Mouse (Mus musculus): ENCODE measurements around the gene Gm38393. TPM values are rescaled to one million over a fixed set of nuclear protein-coding genes. Genes with fewer than 3 reads are reported as not detected.

Gene Gm38393
- total RNA-seq (2021): 10 to 100 TPM; 58.4 to 80.0 TPM
- long read RNA-seq, experiment 1, partial matches to known transcripts: 0 of 1 reads
- long read RNA-seq, experiment 1, other reads (novel, unspliced or antisense): 1 of 1 reads
- long read RNA-seq, experiment 2, partial matches to known transcripts: 0 of 2 reads
- long read RNA-seq, experiment 2, other reads (novel, unspliced or antisense): 2 of 2 reads

- peak; percentile 63 to 84 for DNase-seq (ENCODE audit: low spot score in 2 of 2)
Observed at GRCm38 (mm10) chr7:60004606-60005330, at the start of gene Gm38393, which contains the start of gene Snurf. Gm38393 (minus strand) TSS chr7:60005064. Snurf (minus strand) TSS chr7:60005049.

- DNase-seq (ENCODE audit: low spot score in 2 of 2): peak; percentile 49 to 60
Observed at GRCm38 (mm10) chr7:60047481-60048201, 42.8 kb upstream of the Gm38393 start.

GRCm38 (mm10) chr7:60013186-60013585 is 8.3 kb upstream of the Gm38393 start:
- no peak for DNase-seq (ENCODE audit: low spot score in 2 of 2)

GRCm38 (mm10) chr7:60007727-60008360 is 3.0 kb upstream of the Gm38393 start:
- DNase-seq (ENCODE audit: low spot score in 2 of 2): no peak

- DNase-seq (ENCODE audit: low spot score in 2 of 2): no peak
Observed at GRCm38 (mm10) chr7:60006262-60006661, 1.4 kb upstream of the Gm38393 start.

- DNase-seq (ENCODE audit: low spot score in 2 of 2): peak; percentile 27 to 50
Observed at GRCm38 (mm10) chr7:60003921-60004605, 801 bp downstream of the Gm38393 start.

- DNase-seq (ENCODE audit: low spot score in 2 of 2): peak; percentile 24 to 58
Observed at GRCm38 (mm10) chr7:60003006-60003865, 1.6 kb downstream of the Gm38393 start.

- no peak for DNase-seq (ENCODE audit: low spot score in 2 of 2)
Observed at GRCm38 (mm10) chr7:59978646-59979045, 26.2 kb downstream of the Gm38393 start.

Other genes starting within 250 kb of the Gm38393 start
- 1,000 to 10,000 TPM; 2,307 to 2,496 TPM for gene Snurf, start within 50 bp of the Gm38393 start, total RNA-seq (2021)
- 100 to 1,000 TPM; 899 to 936 TPM for gene Snrpn, start 135.2 kb upstream of the Gm38393 start, total RNA-seq (2021)

All from layer of hippocampus, postnatal 14 days (tissue).